Mouse (Mus musculus) urinary bladder, postnatal 25 days (tissue): Measurements from ENCODE around the gene Krt4.

Source experiments
- DNase-seq: peaks from one replicate; pipeline ENCODE4 v3.0.0; 2022; ENCODE audit warnings: low spot score

The Krt4 gene

GRCm38 (mm10) chr15:101924635-101925034 is at the start of gene Krt4:
Gene Krt4 (minus strand): TSS chr15:101924735.
- DNase-seq: no peak

GRCm38 (mm10) chr15:101973414-101974077 is 49.0 kb upstream of the Krt4 start:
- DNase-seq: peak; percentile 98

GRCm38 (mm10) chr15:101970536-101970935 is 46.0 kb upstream of the Krt4 start:
- DNase-seq: peak; percentile 51

GRCm38 (mm10) chr15:101966808-101967207 is 42.3 kb upstream of the Krt4 start:
- peak; percentile 59 for DNase-seq

- DNase-seq: no peak
These were observed 34.4 kb upstream of the Krt4 start for GRCm38 (mm10) chr15:101958891-101959290.

- DNase-seq: no peak
These were observed 29.7 kb upstream of the Krt4 start, which contains the start of gene Krt78 for GRCm38 (mm10) chr15:101954187-101954586. Gene Krt78 (minus strand): TSS chr15:101954287.

GRCm38 (mm10) chr15:101952733-101953474 is 28.4 kb upstream of the Krt4 start:
- peak; percentile 42 for DNase-seq

GRCm38 (mm10) chr15:101945430-101945829 is 20.9 kb upstream of the Krt4 start:
- no peak for DNase-seq

- peak; percentile 24 for DNase-seq
These were observed 17.4 kb upstream of the Krt4 start for GRCm38 (mm10) chr15:101941948-101942347.

- no peak for DNase-seq
These were observed 15.8 kb upstream of the Krt4 start, which contains the start of gene Krt79 for GRCm38 (mm10) chr15:101940274-101940829. Gene Krt79 (minus strand): TSS chr15:101940324.

GRCm38 (mm10) chr15:101938600-101939308 is 14.2 kb upstream of the Krt4 start:
- DNase-seq: peak; percentile 36

- DNase-seq: no peak
These were observed 8.5 kb upstream of the Krt4 start for GRCm38 (mm10) chr15:101933024-101933423.

- DNase-seq: peak; percentile 49
These were observed 5.1 kb upstream of the Krt4 start for GRCm38 (mm10) chr15:101929666-101930065.

GRCm38 (mm10) chr15:101929087-101929486 is 4.6 kb upstream of the Krt4 start:
- no peak for DNase-seq

GRCm38 (mm10) chr15:101927340-101928080 is 3.0 kb upstream of the Krt4 start:
- no peak for DNase-seq

- no peak for DNase-seq
These were observed 506 bp upstream of the Krt4 start for GRCm38 (mm10) chr15:101925041-101925440.

- no peak for DNase-seq
These were observed 2.2 kb downstream of the Krt4 start for GRCm38 (mm10) chr15:101922296-101922695.

GRCm38 (mm10) chr15:101916072-101916471 is 8.5 kb downstream of the Krt4 start:
- DNase-seq: no peak

- DNase-seq: no peak
These were observed 19.7 kb downstream of the Krt4 start for GRCm38 (mm10) chr15:101904849-101905248.

- DNase-seq: no peak
These were observed 22.1 kb downstream of the Krt4 start for GRCm38 (mm10) chr15:101902171-101903149.
